Mouse (Mus musculus) limb, embryonic 14.5 days (tissue): ENCODE measurements at regions not wholly inside any gene's neighbourhood (a gene's known extent, or its start where the extent isn't known, plus 50 kb on each side); places are given as distances from the start of the nearest gene placed in this dataset.
A peak's percentile ranks its signal among the peaks of the same experiment; 100 is the strongest.

ENCODE experiments used
- ATAC-seq: fragments of 200-750 bp; cut with Nextera tagmentation; 2 replicates; pipeline ENCODE4 v1.8.0; 2017; ENCODE audit warnings: low read depth, moderate number of reproducible peaks, moderate TSS enrichment; ENCODE audit not compliant: low FRiP score
- DNase-seq: peaks from one replicate; pipeline ENCODE4 v3.0.0-alpha.2; 2015; ENCODE audit warnings: low spot score
- H3K27ac ChIP-seq: fragments of 300-500 bp; sonication (generic); replicated peaks from 2 replicates; pipeline ENCODE4 v1.5.1; 2014; ENCODE audit warnings: low read depth, mild to moderate bottlenecking, low read length, moderate library complexity, mixed read lengths
- H3K27me3 ChIP-seq: fragments of 300-500 bp; sonication (generic); 2 replicates; pipeline ENCODE4 v1.6.1; 2014; ENCODE audit warnings: low read length, mixed read lengths; ENCODE audit not compliant: control insufficient read depth, insufficient read depth
- H3K36me3 ChIP-seq: fragments of 300-500 bp; sonication (generic); 2 replicates; pipeline ENCODE4 v1.6.1; 2014; ENCODE audit warnings: mild to moderate bottlenecking, low read length, moderate library complexity, mixed read lengths; ENCODE audit not compliant: control insufficient read depth, insufficient read depth
- H3K4me1 ChIP-seq: fragments of 300-500 bp; sonication (generic); 2 replicates; pipeline ENCODE4 v1.6.1; 2014; ENCODE audit warnings: antibody characterized with exemption, low read length, mixed read lengths; ENCODE audit not compliant: control insufficient read depth, insufficient read depth
- H3K4me2 ChIP-seq: fragments of 300-500 bp; sonication (generic); replicated peaks from 2 replicates; pipeline ENCODE4 v1.6.1; 2014; ENCODE audit warnings: low read depth, mild to moderate bottlenecking, low read length, moderate library complexity; ENCODE audit not compliant: severe bottlenecking
- H3K4me3 ChIP-seq: fragments of 300-500 bp; sonication (generic); replicated peaks from 2 replicates; pipeline ENCODE4 v1.5.1; 2014; ENCODE audit warnings: low read length
- H3K9ac ChIP-seq: fragments of 300-500 bp; sonication (generic); 2 replicates; pipeline ENCODE4 v1.6.1; 2014; ENCODE audit warnings: mild to moderate bottlenecking, low read depth, low read length, moderate library complexity; ENCODE audit not compliant: severe bottlenecking
- H3K9me3 ChIP-seq: fragments of 300-500 bp; sonication (generic); 2 replicates; pipeline ENCODE4 v1.6.1; 2016; ENCODE audit warnings: low read length; ENCODE audit not compliant: control insufficient read depth
- POLR2A ChIP-seq: fragments of 200-500 bp; IDR thresholded peaks from 2 replicates; pipeline ENCODE4 v1.8.0; 2012; ENCODE audit warnings: inconsistent platforms, mild to moderate bottlenecking, moderate library complexity, borderline replicate concordance; ENCODE audit not compliant: insufficient read depth, insufficient read length; ENCODE audit errors: extremely low read depth
- WGBS: fragments of 180-500 bp; shearing (Covaris S2); extraction: QIAGEN DNeasy Blood & Tissue Kit; methylation state at CpG from one replicate; pipeline ENCODE4 v1.1.7; 2014; 5-methylcytosine and 5-hydroxymethylcytosine counted together

- no peaks in the 10 kb centered on the region for H3K27me3 ChIP-seq
These were observed 176.7 kb downstream of the Fndc1 start for GRCm38 (mm10) chr17:7650417-7650816.

GRCm38 (mm10) chr17:7644857-7645481, 182.1 kb downstream of the Fndc1 start:
- WGBS = 58% methylated on average over 9 of the region's 9 CpGs
- Histone ChIP-seq H3K36me3 (no peaks in the 10 kb centered on the region), H3K4me1 (peaks cover 10% of the 10 kb centered on the region), H3K27me3 (no peaks in the 10 kb centered on the region), H3K4me3 (no peak overlapping the region), H3K27ac (no peak overlapping the region), H3K9me3 (0 out of 2 replicates have a peak, but pooled peaks cover 6% of the 10 kb centered on the region), H3K4me2 (no peak overlapping the region), H3K9ac (no peak overlapping the region)
- no peak for TF ChIP-seq POLR2A
- ATAC-seq = no peak
- no peak for DNase-seq

More at GRCm38 (mm10) chr17:7650417-7650816, 176.7 kb downstream of the Fndc1 start:
- H3K36me3 ChIP-seq = no peaks in the 10 kb centered on the region
- no peak overlapping the region for H3K27ac ChIP-seq
- TF ChIP-seq POLR2A = no peak
- H3K9ac ChIP-seq = no peak overlapping the region
- H3K9me3 ChIP-seq = 0 out of 2 replicates have a peak, but pooled peaks cover 6% of the 10 kb centered on the region
- DNase-seq (no peak), ATAC-seq (no peak)
- WGBS = 72% methylated on average over 4 of the region's 4 CpGs
- no peaks in the 10 kb centered on the region for H3K4me1 ChIP-seq
- no peak overlapping the region for H3K4me3 ChIP-seq
- H3K4me2 ChIP-seq = no peak overlapping the region

GRCm38 (mm10) chr17:7643640-7644039, 183.5 kb downstream of the Fndc1 start:
- peaks cover 10% of the 10 kb centered on the region for H3K4me1 ChIP-seq
- no peak overlapping the region for H3K27ac ChIP-seq
- DNase-seq (no peak), ATAC-seq (no peak)
- 0 out of 2 replicates have a peak, but pooled peaks cover 6% of the 10 kb centered on the region for H3K9me3 ChIP-seq
- TF ChIP-seq POLR2A = no peak
- no peak overlapping the region for H3K4me2 ChIP-seq
- H3K36me3 ChIP-seq = no peaks in the 10 kb centered on the region
- WGBS = 88% methylated on average over 4 of the region's 4 CpGs
- no peak overlapping the region for H3K4me3 ChIP-seq
- no peaks in the 10 kb centered on the region for H3K27me3 ChIP-seq
- no peak overlapping the region for H3K9ac ChIP-seq

- Histone ChIP-seq H3K4me1 (peaks cover 10% of the 10 kb centered on the region), H3K4me2 (no peak overlapping the region), H3K27me3 (no peaks in the 10 kb centered on the region), H3K9ac (no peak overlapping the region), H3K9me3 (no peaks in the 10 kb centered on the region), H3K36me3 (no peaks in the 10 kb centered on the region), H3K27ac (no peak overlapping the region; the same call in 1 of the 2 replicates), H3K4me3 (no peak overlapping the region)
- DNase-seq = peak; percentile 80
- ATAC-seq = 0 out of 2 replicates have a peak, but pooled peaks have one; percentile 71
- WGBS = 24% methylated on average over 3 of the region's 3 CpGs
- no peak for TF ChIP-seq POLR2A
These were observed 184.6 kb downstream of the Fndc1 start for GRCm38 (mm10) chr17:7642442-7642887.

GRCm38 (mm10) chr17:7634291-7634664, 192.8 kb downstream of the Fndc1 start:
- ATAC-seq (no peak), DNase-seq (peak; percentile 19)
- Histone ChIP-seq H3K27ac (no peak overlapping the region), H3K9ac (no peak overlapping the region), H3K4me3 (no peak overlapping the region), H3K9me3 (peaks cover 2% of the 10 kb centered on the region; the same call in 1 of the 2 replicates), H3K4me1 (peaks cover 8% of the 10 kb centered on the region; the same call in 1 of the 2 replicates), H3K36me3 (no peaks in the 10 kb centered on the region), H3K27me3 (no peaks in the 10 kb centered on the region), H3K4me2 (no peak overlapping the region)
- 60% methylated on average over 5 of the region's 5 CpGs for WGBS
- no peak for TF ChIP-seq POLR2A
